Mouse (Mus musculus) right cerebral cortex, postnatal 25 days (tissue): ENCODE measurements around the gene Hk3.
A peak's percentile ranks its signal among the peaks of the same experiment; 100 is the strongest.

Source experiments
- DNase-seq: peaks from one replicate; pipeline ENCODE4 v3.0.0; 2022

The Hk3 gene

DNA sequence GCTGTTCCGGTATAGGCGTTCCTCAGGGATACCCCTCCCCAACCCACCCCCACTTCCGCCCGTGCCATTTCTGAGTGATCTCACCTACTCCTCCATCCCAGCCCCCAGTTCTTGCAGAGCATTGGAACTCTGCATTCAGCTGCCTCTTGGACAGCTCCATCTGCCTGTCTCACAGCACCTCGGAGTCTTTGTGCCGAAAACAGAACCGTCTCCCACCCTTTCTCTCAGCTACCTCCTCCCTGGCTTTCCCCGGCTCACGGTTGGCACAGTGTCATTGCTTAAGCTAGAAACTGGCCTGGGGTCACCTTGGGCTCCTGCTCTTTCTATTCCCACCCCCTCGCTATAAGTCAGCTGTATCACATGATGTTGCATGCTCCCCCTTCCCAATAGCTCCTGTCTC lies 20.8 kb downstream of the Hk3 start:
- peak; percentile 63 for DNase-seq

DNA sequence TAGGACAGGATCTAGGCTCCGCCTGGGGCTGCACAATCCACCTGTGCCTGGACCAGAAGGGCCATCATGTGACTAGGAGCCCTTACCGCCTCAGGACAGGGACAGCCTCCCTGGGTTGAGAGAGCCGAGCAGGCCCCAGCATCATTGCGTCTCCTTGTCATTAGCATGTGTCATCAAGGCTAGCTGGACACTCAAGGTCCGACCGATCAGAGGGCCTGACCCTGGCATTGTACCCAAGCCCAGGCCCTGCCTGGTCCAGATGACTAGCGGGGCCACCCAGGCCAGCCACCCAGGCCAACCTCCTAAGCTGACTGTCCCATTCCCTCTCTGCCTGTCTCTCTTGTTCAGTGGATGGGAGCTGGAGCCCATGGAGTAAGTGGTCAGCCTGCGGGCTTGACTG lies 23.6 kb downstream of the Hk3 start:
- no peak for DNase-seq

DNA sequence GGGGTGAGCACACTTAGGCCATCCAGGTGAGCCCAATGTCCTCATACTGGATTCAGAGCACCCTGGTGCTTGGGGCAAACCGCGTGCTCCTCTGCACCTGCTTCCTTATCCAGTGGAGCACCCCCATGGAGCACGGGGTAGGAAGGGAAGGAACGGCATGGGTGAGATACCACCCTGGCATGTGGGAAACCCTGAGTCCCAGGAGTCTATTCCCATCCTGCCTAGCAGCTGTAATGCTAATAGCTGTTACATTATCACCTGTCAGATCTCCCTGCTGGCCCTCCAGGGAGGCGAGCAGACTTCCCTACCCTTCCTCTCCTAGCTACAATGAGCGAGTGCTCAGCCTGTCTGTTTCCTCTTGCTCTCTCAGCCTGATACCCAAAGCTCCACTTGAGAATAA lies 26.0 kb downstream of the Hk3 start:
- no peak for DNase-seq

DNA sequence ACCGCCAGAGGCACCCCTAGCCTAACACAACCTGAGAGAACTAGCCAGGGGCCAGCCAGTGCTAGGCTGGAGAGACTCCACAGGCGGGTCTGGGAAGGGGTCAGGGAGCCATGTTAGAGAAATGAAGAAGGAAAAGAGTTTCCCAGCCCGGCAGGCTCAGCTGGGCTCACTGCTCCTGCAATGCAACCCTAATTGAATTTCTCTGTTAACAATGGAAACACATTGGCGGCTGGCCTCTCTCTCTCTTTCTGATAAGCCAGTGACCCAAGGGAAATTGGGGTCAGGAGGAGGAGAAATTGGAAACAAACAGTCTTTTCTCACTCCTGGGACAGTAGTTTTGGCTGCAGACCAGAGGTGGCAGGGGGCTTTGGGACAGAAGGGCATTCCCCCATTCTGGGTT lies 26.6 kb downstream of the Hk3 start:
- DNase-seq: no peak

DNA sequence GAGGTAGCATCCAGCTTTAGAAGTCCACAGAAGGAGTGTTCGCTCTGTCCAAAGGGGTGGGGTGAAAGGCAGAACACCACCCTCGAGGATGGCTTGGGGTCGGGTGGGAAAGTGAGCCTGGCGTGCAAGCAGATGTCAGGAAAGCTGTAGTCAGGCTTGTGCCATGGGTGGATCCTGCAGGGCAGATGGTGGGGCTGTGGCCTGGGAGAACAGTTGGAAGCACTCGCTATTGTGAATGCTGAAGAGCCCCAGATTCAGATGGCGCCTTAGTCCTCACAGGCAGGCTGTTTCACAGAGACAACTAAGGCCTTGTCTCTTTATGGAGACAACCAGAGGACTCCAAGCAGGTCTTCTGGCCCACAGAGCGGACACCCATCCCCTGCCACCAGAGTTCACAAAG lies 29.0 kb downstream of the Hk3 start:
- no peak for DNase-seq

DNA sequence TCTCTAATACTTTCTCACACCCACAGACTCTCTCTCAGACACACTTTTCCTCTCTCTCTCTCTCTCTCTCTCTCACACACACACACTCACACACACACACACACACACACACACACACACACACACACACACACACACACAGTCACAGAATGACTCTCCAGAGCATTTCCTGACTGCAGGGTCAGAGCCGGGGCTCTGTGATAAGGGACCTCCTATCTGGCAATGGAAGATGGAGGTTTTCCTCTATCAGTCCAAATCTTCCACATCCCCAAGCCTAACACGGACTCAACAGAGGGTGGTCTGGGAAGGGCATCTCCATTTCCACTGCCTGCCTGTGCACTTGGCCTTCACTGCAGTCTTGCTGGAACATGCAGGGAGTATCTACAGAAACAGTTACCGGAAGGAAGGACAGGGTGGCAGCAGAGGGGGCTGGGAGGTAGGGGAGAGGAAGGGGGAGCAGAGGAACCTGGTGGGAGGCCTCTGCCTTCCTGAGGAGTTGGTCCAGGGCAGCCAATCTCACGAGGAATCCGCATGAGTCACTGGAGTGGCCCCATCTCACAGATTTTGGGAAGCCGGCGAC lies 32.9 kb downstream of the Hk3 start:
- no peak for DNase-seq

DNA sequence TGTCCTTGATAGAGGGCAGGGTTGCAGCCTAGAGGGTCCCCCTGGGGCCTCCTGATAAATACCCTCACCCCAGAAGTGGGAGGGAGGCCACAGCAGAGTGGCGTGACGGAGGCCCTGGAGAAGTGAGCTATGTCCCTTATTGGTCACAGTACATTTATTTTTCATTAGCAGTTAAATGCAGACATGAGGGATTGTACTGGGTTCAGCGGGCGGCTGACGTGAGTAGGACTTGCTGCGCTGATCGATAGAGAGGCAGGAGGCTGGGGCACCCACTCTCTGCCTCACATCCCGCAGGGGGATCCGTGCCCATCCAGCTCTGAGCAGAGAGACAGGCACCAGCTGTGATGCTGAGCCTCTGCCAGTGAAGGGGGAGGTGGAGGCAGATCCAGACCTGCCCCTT lies 33.8 kb downstream of the Hk3 start:
- DNase-seq: no peak

DNA sequence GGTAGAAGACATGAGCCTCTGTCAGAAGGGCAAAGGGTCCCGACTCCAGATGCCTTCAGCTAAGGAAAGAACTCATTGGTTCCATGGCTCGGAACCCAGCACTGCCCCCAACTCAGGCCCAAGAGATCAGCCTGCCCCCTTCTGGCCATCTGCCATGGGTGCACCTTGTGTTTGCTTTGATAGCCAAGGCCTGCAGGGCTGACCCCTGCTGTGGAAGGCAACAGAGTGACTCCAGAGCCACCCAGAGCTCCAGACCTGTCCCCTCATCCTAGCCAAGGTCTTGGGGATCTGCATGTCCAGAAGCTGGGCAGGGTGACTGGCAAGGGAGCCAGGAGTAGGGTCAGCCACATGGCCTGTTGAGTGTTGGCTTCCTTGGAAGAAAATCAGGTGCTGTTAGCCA lies 37.6 kb downstream of the Hk3 start:
- no peak for DNase-seq

DNA sequence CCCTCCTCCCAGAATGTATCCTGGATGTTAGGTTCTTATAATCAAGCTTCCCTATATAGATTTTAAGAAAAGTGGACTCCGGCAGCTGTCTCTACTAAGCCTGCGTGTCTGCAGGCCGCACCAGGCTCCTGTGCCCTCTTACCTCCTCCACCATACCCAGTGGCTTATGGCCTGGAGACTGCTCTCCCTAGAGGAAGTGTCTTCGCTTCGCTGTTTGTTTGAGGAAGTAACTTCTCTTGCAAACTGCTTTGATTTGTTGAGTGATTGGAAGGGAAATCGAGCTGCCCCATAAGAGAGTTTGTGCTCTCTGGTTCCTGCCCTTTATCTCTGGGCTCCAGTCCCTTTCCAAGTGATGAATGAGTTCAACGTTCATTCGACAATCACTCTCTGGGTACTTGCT lies 38.2 kb downstream of the Hk3 start:
- no peak for DNase-seq

DNA sequence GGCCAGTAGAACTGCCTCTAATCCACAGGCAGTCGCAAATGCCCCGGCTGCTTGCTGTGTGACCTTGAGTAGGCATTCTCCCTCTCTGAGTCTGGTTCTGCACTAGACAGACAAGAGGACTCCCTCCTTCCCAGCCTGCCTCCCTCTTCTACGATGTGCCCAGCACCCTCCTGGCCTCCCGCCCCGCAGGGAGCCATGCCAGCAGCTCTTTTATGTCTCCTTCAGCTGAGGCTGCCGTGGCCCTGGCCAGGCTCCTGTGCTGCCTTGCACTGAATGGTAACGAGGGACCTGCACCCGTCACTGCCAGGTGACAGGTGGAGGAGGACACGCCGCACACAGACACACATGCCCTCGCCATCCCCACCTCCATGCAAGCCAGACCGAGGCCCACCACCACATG lies 40.2 kb downstream of the Hk3 start:
- DNase-seq: no peak

DNA sequence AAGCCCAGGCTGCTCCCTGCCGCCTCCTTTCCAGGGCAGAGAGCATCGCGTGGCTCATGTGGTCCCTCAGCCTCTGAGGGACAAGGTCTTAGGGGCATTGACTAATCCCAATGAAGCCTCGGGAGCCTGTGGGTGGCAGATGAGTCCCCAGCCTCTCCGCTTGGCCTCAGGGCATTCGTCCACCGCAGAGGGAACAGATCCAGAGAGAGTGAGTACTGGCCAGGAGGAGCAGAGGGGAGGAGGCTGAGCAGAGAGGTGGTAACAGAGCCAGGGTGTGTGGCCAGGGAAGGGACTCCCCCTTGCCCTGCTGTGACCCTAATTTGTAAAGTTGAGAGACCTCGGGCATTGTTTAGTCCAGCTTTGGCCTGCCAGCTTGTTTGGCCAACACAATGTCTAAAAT lies 42.4 kb downstream of the Hk3 start:
- no peak for DNase-seq

DNA sequence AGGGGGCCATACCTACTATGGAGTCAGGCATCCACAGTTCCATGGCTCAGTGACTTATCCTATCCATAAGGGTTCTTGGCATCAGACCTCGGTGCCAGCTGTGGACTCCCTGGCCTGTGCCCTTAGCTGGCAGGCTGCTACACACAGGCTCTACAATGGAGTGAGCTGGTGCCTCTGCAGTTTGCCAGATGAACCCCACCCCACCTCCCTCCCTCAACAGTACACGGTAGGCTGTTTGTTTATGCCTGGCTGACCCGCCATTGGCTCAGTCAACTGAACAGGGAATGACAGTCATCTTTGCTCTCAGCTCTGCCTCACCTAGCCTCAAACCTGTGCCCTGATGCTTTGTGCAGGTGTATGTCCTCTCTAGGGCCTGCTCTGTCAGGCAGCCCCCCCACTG lies 45.6 kb downstream of the Hk3 start:
- DNase-seq: no peak

DNA sequence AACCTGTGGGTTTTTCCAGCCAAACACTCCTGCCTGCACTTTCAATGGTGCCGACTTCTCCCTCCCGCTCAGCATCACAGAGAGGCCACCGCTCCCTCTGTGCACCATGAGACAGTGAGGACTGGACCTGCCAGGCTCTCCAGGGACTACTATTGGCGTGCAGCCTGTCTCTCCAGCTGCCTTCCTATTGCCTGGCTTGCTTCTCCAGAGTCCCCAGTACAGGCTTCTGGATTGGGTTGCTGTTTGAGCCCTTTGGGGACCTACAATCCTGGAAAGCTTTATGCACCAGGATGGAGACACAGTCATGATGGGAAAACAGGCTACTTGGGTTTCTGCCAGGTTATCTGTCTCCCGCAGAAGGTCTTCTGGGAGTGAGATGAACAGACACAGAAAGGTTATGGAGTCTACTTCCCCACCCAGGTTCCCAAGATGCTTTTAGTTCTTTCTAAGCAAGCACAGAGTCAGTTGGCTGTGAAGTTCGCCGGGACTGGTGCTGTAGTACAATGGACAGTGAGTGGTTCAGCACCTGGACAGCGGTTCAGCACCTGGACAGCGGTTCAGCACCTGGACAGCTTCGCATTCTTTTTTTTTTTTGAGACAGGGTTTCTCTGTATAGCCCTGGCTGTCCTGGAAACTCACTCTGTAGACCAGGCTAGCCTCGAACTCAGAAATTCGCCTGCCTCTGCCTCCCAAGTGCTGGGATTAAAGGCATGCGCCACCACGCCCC lies 50.5 kb downstream of the Hk3 start:
- DNase-seq: no peak

DNA sequence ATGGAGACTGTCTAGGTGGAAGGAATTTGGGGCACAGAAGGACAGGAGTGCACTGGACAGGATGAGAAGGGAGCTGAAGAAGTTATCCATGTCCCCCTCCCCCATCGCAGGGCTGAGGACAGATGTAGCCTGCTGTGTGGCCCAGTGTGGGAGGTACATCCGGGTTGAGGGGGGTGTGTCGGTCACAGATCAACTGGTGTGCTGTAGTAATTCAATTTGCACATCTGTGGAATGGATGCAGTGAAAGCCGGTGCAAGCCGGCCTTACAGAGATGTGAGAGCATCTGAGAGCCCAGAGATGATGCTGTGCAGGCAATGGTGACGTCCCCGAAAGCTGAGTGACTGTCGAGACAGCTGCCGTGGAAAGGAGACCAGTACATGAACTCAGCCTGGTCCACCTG lies 51.7 kb downstream of the Hk3 start:
- no peak for DNase-seq

DNA sequence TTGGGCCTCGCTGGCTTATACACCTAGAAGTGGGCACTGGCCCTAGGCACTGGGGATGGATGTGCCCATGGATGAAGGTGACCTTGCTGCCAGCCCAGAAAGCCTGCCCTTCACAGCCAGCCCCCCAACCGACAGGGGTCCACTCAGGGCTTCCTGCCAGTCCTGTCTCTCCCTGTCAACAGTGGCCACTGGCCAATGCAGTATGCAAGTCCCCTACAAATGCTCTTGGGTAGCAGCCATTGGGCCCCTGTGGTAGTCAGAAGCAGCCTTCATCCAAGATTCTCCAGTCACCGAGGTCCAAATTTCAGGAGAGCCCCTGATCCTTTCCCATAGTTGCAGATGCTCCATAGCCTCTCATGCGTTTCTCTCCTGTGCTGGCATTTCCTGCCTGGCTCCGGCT lies 52.5 kb downstream of the Hk3 start:
- no peak for DNase-seq

DNA sequence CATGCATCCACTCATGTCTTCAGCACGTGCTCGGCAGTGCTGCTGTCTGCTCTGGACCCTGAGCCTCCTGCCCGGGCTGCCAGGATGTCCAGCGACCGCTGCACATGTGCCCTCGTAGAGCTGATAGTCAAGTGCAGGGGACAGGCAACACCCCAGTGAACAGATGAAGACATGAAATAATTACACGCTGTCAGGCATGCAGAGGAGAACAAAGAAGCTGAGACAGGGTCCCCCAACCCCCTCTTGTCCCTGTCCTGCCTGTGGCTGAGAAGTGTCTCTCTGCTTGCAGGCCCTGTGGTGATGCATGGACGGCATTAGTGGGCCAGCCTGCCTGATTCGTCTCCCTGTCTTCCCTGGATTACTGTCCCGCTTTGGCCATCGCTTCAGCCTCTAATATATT lies 53.7 kb downstream of the Hk3 start:
- DNase-seq: no peak

DNA sequence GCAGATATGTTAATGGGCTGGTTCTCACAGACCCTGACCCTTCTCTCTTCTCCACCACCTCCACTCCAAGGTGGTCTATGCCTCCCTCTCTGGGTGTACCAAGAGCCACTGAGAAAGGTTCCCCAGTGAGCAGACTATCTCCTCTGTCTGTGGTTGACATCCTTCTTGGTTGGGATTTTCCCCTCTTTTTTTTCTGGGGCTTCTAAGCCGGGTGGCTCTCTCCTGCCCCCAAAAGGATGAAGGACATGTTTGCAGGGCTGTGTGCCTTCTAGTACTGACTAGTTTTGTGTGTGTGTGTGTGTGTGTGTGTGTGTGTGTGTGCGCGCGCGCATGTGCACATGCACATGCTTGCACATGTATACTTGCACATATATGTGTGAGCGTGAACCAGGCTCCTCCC lies 55.9 kb downstream of the Hk3 start:
- DNase-seq: no peak

DNA sequence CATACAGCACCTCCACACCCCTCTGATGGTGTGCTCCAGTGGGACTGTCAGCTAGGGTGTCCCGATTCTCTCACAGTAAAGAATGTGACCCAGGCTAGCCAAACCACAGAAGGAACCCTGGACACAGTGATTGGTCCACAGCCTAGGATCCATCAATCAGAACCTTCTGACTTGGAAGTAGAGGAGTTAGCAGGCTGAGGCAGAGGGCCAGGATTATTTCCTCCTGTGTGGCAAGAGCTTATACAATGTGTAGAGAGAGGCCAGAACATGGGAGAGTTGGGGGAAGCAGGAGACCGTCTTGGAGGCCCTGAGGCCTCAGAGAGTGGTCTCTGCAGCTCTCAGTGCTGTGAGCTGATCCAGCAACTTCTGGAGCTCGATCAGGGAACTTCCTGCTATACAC lies 60.7 kb downstream of the Hk3 start:
- no peak for DNase-seq

DNA sequence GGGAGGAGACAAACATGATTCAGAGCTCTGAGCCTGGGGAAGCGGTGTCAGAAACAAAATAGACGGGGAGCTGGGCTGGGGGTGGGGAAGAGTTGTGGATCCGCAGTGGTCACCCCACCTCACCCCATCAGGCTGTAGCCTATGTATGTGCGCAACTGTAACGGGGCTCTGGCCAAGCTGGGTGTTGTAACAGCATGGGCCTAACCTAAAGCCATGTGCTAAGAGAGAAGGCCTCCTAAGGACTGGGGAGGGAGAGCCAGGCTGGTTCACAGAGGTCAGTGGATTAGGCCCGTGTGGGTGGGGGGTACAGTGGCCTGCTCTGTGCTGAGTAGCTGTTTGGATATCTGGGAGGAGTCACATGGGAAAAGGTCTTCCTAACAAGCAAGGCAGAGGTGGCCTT lies 61.3 kb downstream of the Hk3 start:
- no peak for DNase-seq

DNA sequence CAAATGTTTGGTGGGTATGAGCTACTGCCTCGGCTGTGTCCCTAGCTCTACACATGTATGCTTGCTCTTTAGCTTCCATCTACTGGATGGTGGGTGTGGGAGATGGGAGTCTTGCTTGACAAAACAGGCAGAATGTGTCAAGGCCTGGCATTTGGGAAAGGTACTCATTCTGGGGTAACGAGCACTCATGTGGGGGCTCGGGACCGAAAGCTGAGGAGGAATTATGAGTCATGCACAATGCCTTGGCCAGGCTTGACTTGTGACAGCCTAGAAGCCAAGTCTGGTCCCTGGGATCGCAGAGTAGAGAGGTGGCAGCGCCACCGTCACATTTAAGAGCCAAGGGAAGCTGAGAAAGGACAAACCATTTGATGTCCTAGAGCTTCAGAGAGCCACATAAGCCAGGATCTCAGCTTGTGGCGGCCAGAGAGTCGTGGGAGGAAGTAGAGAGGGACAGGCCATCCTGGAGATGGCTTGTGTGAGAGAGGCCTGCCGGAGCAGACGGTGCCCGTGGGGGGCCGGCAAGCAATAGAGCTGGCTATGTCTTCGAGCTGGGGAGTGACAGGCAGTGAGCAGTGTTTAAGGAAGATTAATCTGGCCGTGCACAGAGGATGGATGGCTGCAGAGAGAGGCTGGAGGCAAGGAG lies 62.0 kb downstream of the Hk3 start:
- no peak for DNase-seq

DNA sequence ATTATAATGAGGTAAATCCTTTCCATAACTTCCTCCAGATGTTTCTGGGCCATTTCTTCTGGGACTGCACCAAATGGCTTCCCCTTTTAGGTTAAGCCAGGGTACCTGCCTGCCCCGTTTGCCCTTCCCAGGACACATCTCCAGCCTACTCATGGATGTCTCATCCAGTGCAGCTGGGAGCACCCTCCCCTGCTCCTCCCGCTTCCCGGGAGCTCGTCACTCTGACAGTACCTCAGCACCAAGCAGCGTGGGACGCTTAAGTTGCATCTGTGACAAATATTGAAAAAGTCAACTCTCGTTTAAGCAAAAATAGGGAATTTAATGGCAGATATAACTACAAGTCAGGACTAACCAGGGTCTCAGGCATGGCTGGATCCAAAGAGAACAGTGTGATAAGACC lies 63.9 kb downstream of the Hk3 start:
- no peak for DNase-seq
